Mouse (Mus musculus) CH12.LX (cell line): ENCODE measurements at regions not wholly inside any gene's neighbourhood (a gene's known extent, or its start where the extent isn't known, plus 50 kb on each side); places are given as distances from the start of the nearest gene placed in this dataset.

Experiments
- CHD2 ChIP-seq: IDR thresholded peaks from 2 replicates; pipeline ENCODE4 v1.6.1; 2011; ENCODE audit warnings: low read length, improper control_type of control experiment
- CTCF ChIP-seq, 2 experiments: IDR thresholded peaks in 1 of 2; conservative IDR thresholded peaks in 1 of 2; 2 replicates each; pipeline ENCODE4 v1.5.1; 2011 to 2012; ENCODE audit warnings: low read depth in 2 of 2, low read length in 2 of 2, improper control_type of control experiment in 1 of 2, inconsistent platforms in 1 of 2, mild to moderate bottlenecking in 1 of 2, moderate library complexity in 1 of 2
- EP300 ChIP-seq: IDR thresholded peaks from 2 replicates; pipeline ENCODE4 v1.6.1; 2011; ENCODE audit warnings: low read length, improper control_type of control experiment
- HCFC1 ChIP-seq: IDR thresholded peaks from 2 replicates; pipeline ENCODE4 v1.6.1; 2012; ENCODE audit warnings: low read depth, mild to moderate bottlenecking, inconsistent platforms, low read length, improper control_type of control experiment
- IRF4 ChIP-seq: IDR thresholded peaks from 2 replicates; pipeline ENCODE4 v1.6.1; 2014; ENCODE audit warnings: low read depth, mild to moderate bottlenecking, inconsistent platforms, low read length, improper control_type of control experiment
- MAX ChIP-seq: IDR thresholded peaks from 2 replicates; pipeline ENCODE4 v1.6.1; 2011; ENCODE audit warnings: low read length, improper control_type of control experiment
- MEF2A ChIP-seq: IDR thresholded peaks from 2 replicates; pipeline ENCODE4 v1.6.1; 2014; ENCODE audit warnings: low read depth, mild to moderate bottlenecking, inconsistent platforms, low read length, improper control_type of control experiment, borderline replicate concordance
- NRF1 ChIP-seq: IDR thresholded peaks from 2 replicates; pipeline ENCODE4 v1.6.1; 2014; ENCODE audit warnings: low read depth, mild to moderate bottlenecking, inconsistent platforms, low read length, improper control_type of control experiment, moderate library complexity
- POLR2A ChIP-seq: IDR thresholded peaks from 2 replicates; pipeline ENCODE4 v1.6.1; 2011; ENCODE audit warnings: low read depth, mild to moderate bottlenecking, improper control_type of control experiment, low read length
- POLR2AphosphoS2 ChIP-seq: IDR thresholded peaks from 2 replicates; pipeline ENCODE4 v1.6.1; 2011; ENCODE audit warnings: low read depth, low read length, improper control_type of control experiment
- RCOR1 ChIP-seq: conservative IDR thresholded peaks from 2 replicates; pipeline ENCODE4 v1.6.1; 2012; ENCODE audit warnings: low read depth, mild to moderate bottlenecking, inconsistent platforms, low read length, improper control_type of control experiment
- SIN3A ChIP-seq: IDR thresholded peaks from 2 replicates; pipeline ENCODE4 v1.6.1; 2012; ENCODE audit warnings: low read length, improper control_type of control experiment, inconsistent platforms
- USF1 ChIP-seq: IDR thresholded peaks from 2 replicates; pipeline ENCODE4 v1.6.1; 2014; ENCODE audit warnings: low read depth, mild to moderate bottlenecking, inconsistent platforms, low read length, improper control_type of control experiment
- USF2 ChIP-seq: conservative IDR thresholded peaks from 2 replicates; pipeline ENCODE4 v1.6.1; 2011; ENCODE audit warnings: low read depth, low read length, improper control_type of control experiment

DNA sequence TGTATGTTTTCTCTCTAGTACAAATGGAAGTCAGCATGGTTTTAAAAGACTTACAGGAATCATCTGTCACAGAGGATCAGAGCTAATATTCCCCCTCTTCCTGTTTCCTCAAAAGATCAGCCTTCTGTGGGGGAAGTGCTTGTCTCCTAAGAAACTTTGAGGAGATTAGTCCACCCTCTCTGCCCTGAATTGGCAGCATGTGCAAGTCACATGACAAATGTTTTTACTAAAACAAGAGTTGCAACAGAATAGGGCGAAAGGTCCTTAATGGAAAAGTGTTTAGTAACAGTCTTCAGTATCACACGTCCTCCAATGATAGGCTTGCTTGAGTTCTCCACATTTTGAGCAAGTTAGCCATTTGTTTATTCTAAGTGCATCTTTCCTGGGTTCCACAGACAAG, 162.8 kb downstream of the Fzd1 start:
- TF ChIP-seq CTCF (conservative IDR thresholded peaks at IDR 0.05 in 1 of 2, IDR thresholded peaks at IDR 0.05 in 1 of 2; ENCODE audit: low read depth in 2 of 2, low read length in 2 of 2) = no peak
- TF ChIP-seq NRF1 = no peak
- TF ChIP-seq POLR2A = no peak
- TF ChIP-seq RCOR1 = no peak
- TF ChIP-seq CHD2 = no peak
- TF ChIP-seq HCFC1 = no peak
- no peak for TF ChIP-seq EP300
- TF ChIP-seq IRF4 = no peak
- TF ChIP-seq MEF2A = no peak
- TF ChIP-seq MAX = no peak
- no peak for TF ChIP-seq SIN3A
- no peak for TF ChIP-seq POLR2AphosphoS2
- TF ChIP-seq USF2 = no peak
- no peak for TF ChIP-seq USF1
